Mouse (Mus musculus): ENCODE measurements around the gene Prpsap2. TPM values are rescaled to one million over a fixed set of nuclear protein-coding genes. Genes with fewer than 3 reads are reported as not detected.

The Prpsap2 gene
- polyA plus RNA-seq, 1 experiment: 18.8 TPM

DNA sequence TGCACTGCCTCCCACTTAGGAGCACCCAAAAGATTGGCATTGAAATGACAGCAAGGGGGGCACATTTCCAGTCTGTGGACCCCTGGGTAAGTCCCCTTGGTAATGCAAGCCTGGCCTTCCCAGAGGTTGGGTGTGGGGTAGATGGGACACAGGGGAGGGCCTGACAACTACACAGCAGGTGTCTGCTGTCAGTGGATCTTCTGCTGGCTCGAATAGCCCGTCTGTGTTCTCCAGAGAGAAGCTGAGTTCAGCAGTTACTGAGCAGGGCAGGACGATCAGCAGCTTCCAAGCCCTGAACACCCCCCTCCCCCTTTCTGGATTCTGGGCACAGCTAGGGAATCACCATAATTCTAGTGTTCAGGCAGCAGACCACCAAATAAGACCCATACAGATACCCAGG, 42.5 kb downstream of the Prpsap2 start:
- 64% methylated on average over 3 of the region's 3 CpGs for WGBS
- no peak for DNase-seq (ENCODE audit: low read depth, low spot score)

DNA sequence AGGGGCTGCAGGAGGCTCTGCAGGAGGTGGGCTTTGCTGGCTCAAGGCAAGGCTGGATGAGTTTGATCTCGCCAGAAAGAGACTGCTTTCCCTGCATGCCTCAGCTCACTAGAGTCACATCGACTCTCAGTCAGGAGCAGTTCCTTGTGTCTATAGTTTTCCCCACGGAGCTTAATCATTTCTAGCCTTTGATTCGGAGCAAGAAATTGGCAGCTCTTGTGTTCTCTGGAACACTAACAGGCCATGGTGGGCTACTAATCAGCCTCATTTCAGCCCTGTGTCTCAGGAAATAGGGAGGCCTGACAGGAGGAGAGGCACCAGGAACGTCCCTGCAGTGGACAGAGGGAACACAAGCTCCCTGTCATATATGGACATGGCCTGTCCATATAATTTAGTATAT, 43.9 kb downstream of the Prpsap2 start:
- no peak for DNase-seq (ENCODE audit: low read depth, low spot score)
- 66% methylated on average over 5 of the region's 5 CpGs for WGBS

- DNase-seq (ENCODE audit: low read depth, low spot score): no peak
- WGBS: 62% methylated on average over 6 of the region's 6 CpGs
Observed at GRCm38 (mm10) chr11:61715130-61715529, 46.8 kb downstream of the Prpsap2 start.

- WGBS: 48% methylated on average over 11 of the region's 11 CpGs
- DNase-seq (ENCODE audit: low read depth, low spot score): peak; percentile 74
Observed at GRCm38 (mm10) chr11:61714346-61715117, 47.4 kb downstream of the Prpsap2 start.

DNA sequence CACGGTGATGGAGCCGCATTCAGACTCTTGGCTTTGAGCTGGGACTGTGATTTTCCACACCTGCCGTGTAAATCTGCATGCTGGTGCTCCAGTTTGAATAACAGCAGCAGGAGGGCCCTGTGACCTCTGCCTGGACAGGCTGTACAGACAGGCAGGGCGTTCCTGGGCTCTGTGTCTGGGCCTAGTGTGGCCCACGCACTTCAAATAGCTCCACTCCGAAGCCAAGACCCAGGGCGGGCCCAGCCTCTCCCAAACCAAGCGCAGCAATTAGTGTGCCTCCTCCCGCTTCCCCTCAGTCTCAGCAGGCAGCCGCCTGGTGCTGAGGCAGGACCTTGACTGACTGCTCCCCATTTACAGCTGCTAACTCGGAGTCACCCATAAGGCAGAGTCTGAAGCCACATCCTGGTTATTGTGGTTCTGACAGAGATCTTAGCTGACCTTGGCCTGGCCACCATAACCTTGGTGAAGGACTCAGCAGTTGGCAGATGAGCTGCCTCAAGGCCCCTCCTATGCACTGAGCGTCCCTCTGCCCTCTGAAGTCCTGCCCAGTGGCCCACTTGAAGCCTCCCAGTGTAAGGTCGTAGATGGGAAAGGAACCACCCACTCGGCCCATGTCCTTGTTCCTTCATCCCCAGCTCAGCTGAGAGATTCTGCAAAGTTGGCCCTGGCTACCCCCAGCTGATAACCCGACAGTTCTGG, 48.6 kb downstream of the Prpsap2 start:
- DNase-seq (ENCODE audit: low read depth, low spot score): no peak
- WGBS: 68% methylated on average over 15 of the region's 15 CpGs

GRCm38 (mm10) chr11:61708928-61709327, 53.0 kb downstream of the Prpsap2 start:
- 64% methylated on average over 3 of the region's 3 CpGs for WGBS
- DNase-seq (ENCODE audit: low read depth, low spot score): no peak

DNA sequence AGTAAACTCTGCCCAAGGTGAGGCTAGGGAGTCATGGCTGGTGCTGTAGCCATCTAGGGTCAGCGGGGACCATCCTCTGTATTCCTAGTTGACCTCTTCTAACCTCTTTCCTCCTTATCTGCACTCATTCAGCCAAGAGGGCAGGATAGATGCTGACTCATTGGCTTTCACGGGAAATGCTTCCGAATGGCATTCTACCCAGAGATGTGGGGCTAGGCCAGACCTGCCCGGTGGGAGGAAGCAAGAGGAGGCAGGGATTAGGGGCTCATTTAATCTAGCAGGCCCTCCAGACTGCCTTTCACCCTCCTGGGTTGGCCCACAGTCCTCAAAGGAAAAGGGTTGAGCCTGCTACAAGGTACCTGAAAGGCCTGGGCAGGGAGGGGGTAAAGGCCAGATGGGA, 55.7 kb downstream of the Prpsap2 start:
- no peak for DNase-seq (ENCODE audit: low read depth, low spot score)
- WGBS: 77% methylated on average over 4 of the region's 4 CpGs

DNA sequence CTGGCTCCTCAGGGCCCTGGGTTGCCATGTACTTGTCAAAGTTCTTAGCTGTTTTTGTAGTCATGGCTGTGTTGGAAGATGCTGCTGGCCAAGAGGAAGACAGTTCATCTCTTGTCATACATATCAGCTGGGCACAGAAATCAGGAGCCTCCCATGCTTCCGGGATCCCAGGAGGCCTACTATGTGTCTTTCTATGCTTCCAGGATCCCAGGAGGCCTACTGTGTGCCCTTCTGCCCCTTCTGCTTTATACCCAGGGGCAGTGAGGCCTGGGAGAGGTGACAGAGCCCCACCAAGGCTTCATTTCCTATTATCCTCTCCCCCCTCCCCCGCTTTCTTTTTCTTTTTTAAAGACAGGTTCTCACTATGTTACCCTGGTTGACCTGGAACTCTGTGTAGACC, 56.3 kb downstream of the Prpsap2 start:
- DNase-seq (ENCODE audit: low read depth, low spot score): no peak
- 87% methylated on average over 2 of the region's 2 CpGs for WGBS

GRCm38 (mm10) chr11:61702494-61702893, 59.4 kb downstream of the Prpsap2 start:
- 96% methylated on average over 5 of the region's 5 CpGs for WGBS
- DNase-seq (ENCODE audit: low read depth, low spot score): no peak

DNA sequence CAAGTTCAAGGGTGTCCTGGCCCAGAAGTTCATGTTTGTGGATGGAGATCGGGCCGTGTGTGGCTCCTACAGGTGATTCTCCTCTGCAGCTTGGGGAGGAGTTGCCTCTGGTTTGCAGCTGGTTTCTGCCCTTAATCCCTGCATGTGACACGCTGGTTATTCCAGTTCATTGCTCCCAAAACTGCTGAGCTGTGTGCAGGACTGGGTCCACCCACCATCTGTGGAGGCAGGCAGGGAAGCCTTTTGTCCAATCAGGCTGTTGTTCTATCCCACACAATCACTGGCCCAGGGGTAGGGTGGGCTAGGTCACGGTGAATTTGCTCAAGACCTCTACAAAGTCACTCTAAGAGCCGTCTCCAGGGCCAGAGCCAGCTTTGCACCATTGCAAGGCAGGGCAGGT, 60.2 kb downstream of the Prpsap2 start:
- WGBS: 86% methylated on average over 5 of the region's 5 CpGs
- no peak for DNase-seq (ENCODE audit: low read depth, low spot score)

DNA sequence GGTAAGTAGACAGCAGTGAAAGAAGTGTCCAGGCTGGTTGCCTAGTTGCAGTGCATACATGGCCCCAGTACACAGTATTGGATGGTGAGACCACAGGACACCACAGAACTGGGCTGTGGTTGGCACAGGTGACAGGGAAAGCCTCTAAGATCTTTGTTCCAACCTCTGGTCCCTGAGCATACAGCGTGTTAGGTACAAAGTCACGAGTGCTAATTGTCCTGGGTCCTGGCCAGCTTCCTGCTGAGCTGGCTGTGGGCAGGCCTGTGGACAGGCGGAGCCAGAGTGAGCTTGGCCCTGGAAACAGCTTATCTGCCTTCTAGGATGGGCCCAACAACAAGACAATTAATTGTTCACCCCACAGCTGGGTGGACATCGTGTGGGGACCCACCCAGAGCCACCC, 62.0 kb downstream of the Prpsap2 start:
- DNase-seq (ENCODE audit: low read depth, low spot score): peak; percentile 88
- 24% methylated on average over 4 of the region's 4 CpGs for WGBS

GRCm38 (mm10) chr11:61699460-61699859, 62.4 kb downstream of the Prpsap2 start:
- peak; percentile 43 for DNase-seq (ENCODE audit: low read depth, low spot score)
- 42% methylated on average over 5 of the region's 5 CpGs for WGBS

GRCm38 (mm10) chr11:61698852-61699251, 63.0 kb downstream of the Prpsap2 start:
- DNase-seq (ENCODE audit: low read depth, low spot score): no peak

- 91% methylated on average over 5 of the region's 5 CpGs for WGBS
- DNase-seq (ENCODE audit: low read depth, low spot score): no peak
Observed at GRCm38 (mm10) chr11:61692996-61693395, 68.9 kb downstream of the Prpsap2 start.

DNA sequence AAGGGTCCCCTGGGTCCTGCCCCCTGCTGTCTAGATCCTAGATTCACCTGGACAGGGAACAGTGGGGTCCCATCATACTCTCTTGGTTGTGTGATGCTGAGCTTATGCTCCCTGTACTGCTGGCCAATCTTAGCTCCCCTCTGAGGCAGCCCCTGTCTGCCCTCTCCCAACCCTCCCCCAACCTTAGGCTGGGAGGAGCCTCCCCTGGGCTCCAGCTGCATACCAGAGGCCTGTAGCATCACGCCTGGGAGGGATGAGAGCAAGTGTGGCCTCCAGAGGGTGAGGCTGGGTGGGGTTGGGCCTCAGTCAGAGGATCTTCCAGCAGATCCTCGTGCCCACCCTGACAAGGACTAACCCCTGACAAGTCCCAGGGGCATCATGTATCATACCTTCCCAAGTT, 74.3 kb downstream of the Prpsap2 start:
- no peak for DNase-seq (ENCODE audit: low read depth, low spot score)
- 36% methylated on average over 2 of the region's 2 CpGs for WGBS

GRCm38 (mm10) chr11:61686906-61687453, 74.9 kb downstream of the Prpsap2 start:
- DNase-seq (ENCODE audit: low read depth, low spot score): no peak
- 59% methylated on average over 10 of the region's 10 CpGs for WGBS

- WGBS: 21% methylated on average over 2 of the region's 2 CpGs
- no peak for DNase-seq (ENCODE audit: low read depth, low spot score)
Observed at GRCm38 (mm10) chr11:61686141-61686540, 75.7 kb downstream of the Prpsap2 start.

GRCm38 (mm10) chr11:61685119-61685725, 76.7 kb downstream of the Prpsap2 start:
- no peak for DNase-seq (ENCODE audit: low read depth, low spot score)
- WGBS: 50% methylated on average over 8 of the region's 8 CpGs

- 3% methylated on average over 76 of the region's 76 CpGs for WGBS
- DNase-seq (ENCODE audit: low read depth, low spot score): peak; percentile 73
Observed at GRCm38 (mm10) chr11:61683907-61684731, 77.8 kb downstream of the Prpsap2 start, which contains the start of gene Fam83g. TSS of gene Fam83g (plus strand) at chr11:61684091.
